Mouse (Mus musculus) bone marrow macrophage, adult 2 months (primary cell): Measurements from ENCODE around the gene Fbxl3.

ENCODE experiments used
- CTCF ChIP-seq: IDR thresholded peaks from 2 replicates; pipeline ENCODE4 v1.5.1; 2012; ENCODE audit warnings: low read depth, mild to moderate bottlenecking, low read length, moderate library complexity
- POLR2A ChIP-seq: IDR thresholded peaks from 2 replicates; pipeline ENCODE4 v1.6.1; 2012; ENCODE audit warnings: mild to moderate bottlenecking, low read depth, low read length, borderline replicate concordance

DNA sequence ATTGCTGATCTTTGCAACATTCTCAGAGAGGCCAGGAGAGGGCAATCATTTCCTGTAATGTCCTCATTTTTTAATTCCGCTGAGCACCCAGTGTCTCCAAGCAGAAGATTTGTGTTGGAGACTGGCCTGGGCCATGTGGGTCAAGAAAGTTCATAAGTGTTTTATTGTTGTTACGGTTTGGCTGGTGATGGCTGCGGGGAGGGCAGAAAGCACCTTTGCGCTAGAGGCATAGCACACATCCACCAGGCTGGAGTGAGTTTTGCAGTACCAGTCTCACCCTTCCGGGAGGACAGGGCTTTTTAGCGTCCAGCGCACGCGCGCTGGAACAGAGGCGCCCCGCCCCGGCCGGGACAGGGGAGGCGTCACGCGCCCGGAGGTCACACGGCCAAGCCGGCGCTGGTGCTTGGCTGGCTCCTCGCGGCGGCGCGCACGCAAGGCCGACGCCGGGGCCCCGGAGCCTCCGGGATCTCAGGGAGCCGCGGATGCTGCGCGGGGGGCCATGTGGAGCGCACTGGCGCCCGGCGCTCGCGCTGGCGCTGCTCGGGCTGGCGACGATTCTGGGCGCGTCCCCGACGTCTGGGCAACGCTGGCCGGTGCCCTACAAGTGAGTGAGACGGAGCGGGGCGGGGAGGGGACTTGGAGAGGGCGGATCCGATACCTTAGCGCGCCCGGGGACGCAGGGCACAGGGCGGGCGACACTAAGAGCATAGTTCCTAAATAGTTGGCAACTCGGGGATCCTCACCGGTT is 29.3 kb downstream of the Fbxl3 start, which contains the start of gene Cln5:
- TF ChIP-seq CTCF: no peak
- no peak for TF ChIP-seq POLR2A
